Comparison of ENCODE assay signal across 8 mouse cellular contexts in the genomic region with DNA sequence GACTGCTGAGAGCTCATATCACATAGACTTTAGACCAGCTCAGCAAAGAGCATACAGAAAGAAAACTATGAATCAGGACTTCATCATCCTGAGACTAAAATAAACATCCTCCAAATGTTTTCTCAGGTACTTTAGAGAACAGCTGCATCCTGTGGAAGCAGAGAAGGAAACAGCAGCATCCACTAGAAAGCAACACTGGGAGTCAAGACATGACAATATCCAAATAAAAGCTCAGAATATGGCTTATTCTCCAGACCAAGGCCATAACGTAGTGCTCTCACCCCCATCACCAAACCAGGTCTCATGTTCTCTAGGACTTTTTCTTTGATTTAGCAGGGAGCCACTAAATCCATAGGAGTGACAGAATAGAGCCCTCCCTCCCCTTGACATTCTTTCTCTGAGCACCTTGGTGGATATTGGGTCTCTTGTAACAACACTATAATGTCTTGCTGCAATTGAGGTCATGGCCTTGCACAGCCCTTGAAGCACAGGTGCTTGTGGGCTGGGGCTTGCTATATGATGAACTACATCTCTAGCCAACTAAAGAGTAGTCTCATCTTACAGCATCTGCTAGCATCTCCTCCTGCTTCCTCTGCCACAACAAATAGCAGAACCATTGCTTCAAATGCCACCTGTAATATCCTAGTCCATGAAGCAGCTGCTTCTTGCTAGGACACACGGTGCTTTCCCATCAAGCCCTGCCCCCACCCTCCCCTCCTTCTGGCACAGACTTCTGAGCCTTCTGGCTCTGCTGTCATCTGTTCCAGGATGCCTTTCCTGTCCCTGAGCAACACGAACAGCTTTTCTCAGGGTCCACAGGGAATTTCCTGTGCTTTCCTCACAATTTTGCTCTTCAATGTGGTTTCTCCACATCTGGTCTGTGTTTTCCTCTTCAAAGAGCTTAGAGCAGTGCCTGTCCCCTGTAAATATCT.
DNase-seq lines count a peak whose midpoint lies in the region; ATAC-seq and TF ChIP-seq lines count a peak whose summit lies in the region.

No protein-coding gene starts in this region.

- H3K4me2 ChIP-seq in lung, embryonic 16.5 days (ENCODE audit: low read depth, low read length), result no peak overlapping the region
- H3K4me2 ChIP-seq in heart, embryonic 16.5 days (ENCODE audit: low read depth, low read length), result no peak overlapping the region
- H3K4me2 ChIP-seq in limb, embryonic 14.5 days (replicated peaks; ENCODE audit: low read depth, low read length, severe bottlenecking), result no peak overlapping the region

- no peaks in the 10 kb centered on the region for H3K27me3 ChIP-seq in lung, embryonic 16.5 days (ENCODE audit: control insufficient read depth, insufficient read depth, low read depth, low read length)
- no peaks in the 10 kb centered on the region for H3K27me3 ChIP-seq in heart, embryonic 16.5 days (ENCODE audit: control insufficient read depth, insufficient read depth, low read length)
- no peaks in the 10 kb centered on the region for H3K27me3 ChIP-seq in limb, embryonic 14.5 days (ENCODE audit: control insufficient read depth, insufficient read depth, low read length)

- peak overlapping the region; percentile 36 for H3K27ac ChIP-seq in lung, embryonic 16.5 days (ENCODE audit: low read length)
- peak overlapping the region; percentile 69 for H3K27ac ChIP-seq in heart, embryonic 16.5 days (ENCODE audit: low read length)
- no peak overlapping the region for H3K27ac ChIP-seq in limb, embryonic 14.5 days (replicated peaks; ENCODE audit: low read depth, low read length)

- no peaks in the 10 kb centered on the region for H3K9me3 ChIP-seq in lung, embryonic 16.5 days (ENCODE audit: control insufficient read depth, low read length)
- no peaks in the 10 kb centered on the region for H3K9me3 ChIP-seq in heart, embryonic 16.5 days (replicated peaks; ENCODE audit: control insufficient read depth, low read length)
- H3K9me3 ChIP-seq in limb, embryonic 14.5 days (ENCODE audit: control insufficient read depth, low read length), result no peaks in the 10 kb centered on the region

- peak; percentile 20 for DNase-seq in adrenal gland, postnatal 10 days
- no peak for DNase-seq in adrenal gland, adult 2 months
- no peak for DNase-seq in lung, postnatal 4 days
- peak; percentile 68 for DNase-seq in limb, embryonic 14.5 days (ENCODE audit: low spot score)
- peak; percentile 20 for DNase-seq in yolk sac, embryonic 10.5 days (ENCODE audit: low spot score)

- no peak overlapping the region for H3K4me3 ChIP-seq in lung, embryonic 16.5 days (ENCODE audit: low read length)
- no peak overlapping the region for H3K4me3 ChIP-seq in heart, embryonic 16.5 days (ENCODE audit: low read length)
- H3K4me3 ChIP-seq in limb, embryonic 14.5 days (replicated peaks; ENCODE audit: low read length), result no peak overlapping the region

- WGBS in lung, embryonic 16.5 days, result 6% methylated on average over 3 of the region's 3 CpGs
- WGBS in heart, embryonic 16.5 days, result 28% methylated on average over 3 of the region's 3 CpGs
- WGBS in limb, embryonic 14.5 days, result 3% methylated on average over 3 of the region's 3 CpGs

- ATAC-seq in lung, embryonic 16.5 days (ENCODE audit: low read depth), result peak; percentile 74
- peak; percentile 79 for ATAC-seq in heart, embryonic 16.5 days (replicated peaks; ENCODE audit: extremely low read depth, insufficient read depth, low FRiP score)
- ATAC-seq in limb, embryonic 14.5 days (ENCODE audit: low FRiP score, low read depth), result peak; percentile 88
- ATAC-seq in inflammation-experienced regulatory T-cells, adult 6 months, result no peak

- no peaks in the 10 kb centered on the region for H3K36me3 ChIP-seq in lung, embryonic 16.5 days (ENCODE audit: control insufficient read depth, insufficient read depth, low read length)
- no peaks in the 10 kb centered on the region for H3K36me3 ChIP-seq in heart, embryonic 16.5 days (ENCODE audit: control insufficient read depth, insufficient read depth)
- no peaks in the 10 kb centered on the region for H3K36me3 ChIP-seq in limb, embryonic 14.5 days (ENCODE audit: control insufficient read depth, insufficient read depth, low read length)

- TF ChIP-seq POLR2A in limb, embryonic 14.5 days (IDR thresholded peaks at IDR 0.05; ENCODE audit: borderline replicate concordance, extremely low read depth, insufficient read depth, insufficient read length), result no peak

- no peak overlapping the region for H3K9ac ChIP-seq in lung, embryonic 16.5 days (ENCODE audit: low read length)
- no peak overlapping the region for H3K9ac ChIP-seq in heart, embryonic 16.5 days (ENCODE audit: low read length)
- H3K9ac ChIP-seq in limb, embryonic 14.5 days (ENCODE audit: low read depth, low read length, severe bottlenecking), result no peak overlapping the region

- no peaks in the 10 kb centered on the region for H3K4me1 ChIP-seq in lung, embryonic 16.5 days (replicated peaks; ENCODE audit: control insufficient read depth, insufficient read depth, low read length)
- peaks cover 10% of the 10 kb centered on the region for H3K4me1 ChIP-seq in heart, embryonic 16.5 days (ENCODE audit: control insufficient read depth, insufficient read depth, low read length)
- H3K4me1 ChIP-seq in limb, embryonic 14.5 days (ENCODE audit: control insufficient read depth, insufficient read depth, low read length), result peaks cover 7% of the 10 kb centered on the region

Comparison
In these comparisons a context has a peak if more than half of its experiments do, and no peak if none do; other contexts are left out.
1. DNase-seq: peak in adrenal gland, postnatal 10 days (single experiment), limb, embryonic 14.5 days (single experiment) and yolk sac, embryonic 10.5 days (single experiment); none in adrenal gland, adult 2 months (single experiment) and lung, postnatal 4 days (0 of 2).